Mouse (Mus musculus) MEL (cell line): ENCODE data around the gene Bicral. TPM values are rescaled to one million over a fixed set of nuclear protein-coding genes. Genes with fewer than 3 reads are reported as not detected.

Experiments
- DNase-seq: peaks from one replicate; pipeline ENCODE4 v3.0.0; 2011; ENCODE audit warnings: low read depth, low spot score
- H3K27ac ChIP-seq: 2 replicates; pipeline ENCODE4 v1.5.1; 2012; ENCODE audit warnings: low read depth, mild to moderate bottlenecking, control low read depth, low read length, moderate library complexity; ENCODE audit not compliant: control insufficient read depth
- H3K27me3 ChIP-seq, 2 experiments: fragments of 150-350 bp in 1 of 2; sonication (generic) in 1 of 2; 2 replicates each; pipeline ENCODE4 v1.6.1; 2012; ENCODE audit warnings: low read length in 2 of 2, mild to moderate bottlenecking in 2 of 2, improper control_type of control experiment in 1 of 2, moderate library complexity in 1 of 2; ENCODE audit not compliant: insufficient read depth in 2 of 2, control insufficient read depth in 1 of 2
- H3K36me3 ChIP-seq, 2 experiments: 2 replicates each; pipeline ENCODE4 v1.6.1; 2012 to 2014; ENCODE audit warnings: low read length in 2 of 2, improper control_type of control experiment in 1 of 2, inconsistent platforms in 1 of 2, mild to moderate bottlenecking in 1 of 2; ENCODE audit not compliant: insufficient read depth in 2 of 2, control insufficient read depth in 1 of 2
- H3K4me1 ChIP-seq, 2 experiments: fragments of 150-350 bp in 1 of 2; sonication (generic) in 1 of 2; 2 replicates each; pipeline ENCODE4 v1.6.1; 2012; ENCODE audit warnings: low read length in 2 of 2, improper control_type of control experiment in 1 of 2, mild to moderate bottlenecking in 1 of 2; ENCODE audit not compliant: insufficient read depth in 2 of 2, control insufficient read depth in 1 of 2
- H3K4me3 ChIP-seq, 2 experiments: fragments of 150-350 bp in 1 of 2; sonication (generic) in 1 of 2; 2 replicates each; pipeline ENCODE4 v1.5.1; 2012; ENCODE audit warnings: low read depth in 2 of 2, low read length in 2 of 2, mild to moderate bottlenecking in 2 of 2, moderate library complexity in 2 of 2, control low read depth in 1 of 2, improper control_type of control experiment in 1 of 2; ENCODE audit not compliant: control insufficient read depth in 1 of 2, insufficient read depth in 1 of 2
- H3K79me2 ChIP-seq: 2 replicates; pipeline ENCODE4 v1.6.1; 2012; ENCODE audit warnings: mild to moderate bottlenecking, low read length, moderate library complexity; ENCODE audit not compliant: control insufficient read depth, poor library complexity, insufficient read depth
- H3K9ac ChIP-seq: 2 replicates; pipeline ENCODE4 v1.6.1; 2012; ENCODE audit warnings: low read depth, mild to moderate bottlenecking, control low read depth, low read length, moderate library complexity; ENCODE audit not compliant: control insufficient read depth, poor library complexity, severe bottlenecking
- H3K9me3 ChIP-seq: fragments of 150-350 bp; sonication (generic); replicated peaks from 2 replicates; pipeline ENCODE4 v1.6.1; 2012; ENCODE audit warnings: mild to moderate bottlenecking, low read length, improper control_type of control experiment, moderate library complexity; ENCODE audit not compliant: insufficient read depth
- BHLHE40 ChIP-seq: IDR thresholded peaks from 2 replicates; pipeline ENCODE4 v1.6.1; 2012; ENCODE audit warnings: low read depth, mild to moderate bottlenecking, inconsistent platforms, low read length, improper control_type of control experiment, borderline replicate concordance
- CHD1 ChIP-seq: IDR thresholded peaks from 2 replicates; pipeline ENCODE4 v1.6.1; 2012; ENCODE audit warnings: low read depth, mild to moderate bottlenecking, inconsistent platforms, low read length, improper control_type of control experiment
- CHD2 ChIP-seq: IDR thresholded peaks from 2 replicates; pipeline ENCODE4 v1.6.1; 2011; ENCODE audit warnings: low read length, improper control_type of control experiment
- CTCF ChIP-seq, 3 experiments: IDR thresholded peaks in 2 of 3; conservative IDR thresholded peaks in 1 of 3; 2 replicates each; pipeline ENCODE4 v1.5.1; 2011 to 2012; ENCODE audit warnings: low read length in 3 of 3, low read depth in 2 of 3, mild to moderate bottlenecking in 2 of 3, improper control_type of control experiment in 1 of 3, inconsistent platforms in 1 of 3, mixed read lengths in 1 of 3, moderate library complexity in 1 of 3; ENCODE audit not compliant: control insufficient read depth in 1 of 3, insufficient read depth in 1 of 3, poor library complexity in 1 of 3, severe bottlenecking in 1 of 3
- E2F4 ChIP-seq: IDR thresholded peaks from 2 replicates; pipeline ENCODE4 v1.6.1; 2011; ENCODE audit warnings: low read depth, low read length, improper control_type of control experiment, borderline replicate concordance
- ELF1 ChIP-seq: IDR thresholded peaks from 2 replicates; pipeline ENCODE4 v1.6.1; 2014; ENCODE audit warnings: low read depth, mild to moderate bottlenecking, inconsistent platforms, low read length, improper control_type of control experiment, moderate library complexity
- EP300 ChIP-seq, 2 experiments: IDR thresholded peaks; 2 replicates each; pipeline ENCODE4 v1.6.1; 2011; ENCODE audit warnings: improper control_type of control experiment in 2 of 2, low read length in 2 of 2, low read depth in 1 of 2, mild to moderate bottlenecking in 1 of 2
- ETS1 ChIP-seq: IDR thresholded peaks from 2 replicates; pipeline ENCODE4 v1.6.1; 2012; ENCODE audit warnings: low read depth, mild to moderate bottlenecking, inconsistent platforms, low read length, improper control_type of control experiment, moderate library complexity
- GABPA ChIP-seq: IDR thresholded peaks from 2 replicates; pipeline ENCODE4 v1.6.1; 2012; ENCODE audit warnings: low read depth, mild to moderate bottlenecking, inconsistent platforms, low read length, improper control_type of control experiment, moderate library complexity
- GATA1 ChIP-seq: IDR thresholded peaks from 2 replicates; pipeline ENCODE4 v1.6.1; 2011; ENCODE audit warnings: low read depth, low read length, improper control_type of control experiment
- HCFC1 ChIP-seq: IDR thresholded peaks from 2 replicates; pipeline ENCODE4 v1.6.1; 2012; ENCODE audit warnings: low read depth, mild to moderate bottlenecking, inconsistent platforms, low read length, improper control_type of control experiment, moderate library complexity
- JUND ChIP-seq: IDR thresholded peaks from 2 replicates; pipeline ENCODE4 v1.6.1; 2011; ENCODE audit warnings: low read depth, mild to moderate bottlenecking, improper control_type of control experiment, low read length
- KAT2A ChIP-seq: conservative IDR thresholded peaks from 2 replicates; pipeline ENCODE4 v1.6.1; 2012; ENCODE audit warnings: low read depth, low read length, improper control_type of control experiment, inconsistent platforms
- MAFK ChIP-seq: IDR thresholded peaks from 2 replicates; pipeline ENCODE4 v1.6.1; 2011; ENCODE audit warnings: low read depth, mild to moderate bottlenecking, low read length, improper control_type of control experiment, borderline replicate concordance
- MAX ChIP-seq: IDR thresholded peaks from 2 replicates; pipeline ENCODE4 v1.6.1; 2011; ENCODE audit warnings: low read length, improper control_type of control experiment
- MAZ ChIP-seq: IDR thresholded peaks from 2 replicates; pipeline ENCODE4 v1.6.1; 2012; ENCODE audit warnings: low read depth, mild to moderate bottlenecking, inconsistent platforms, low read length, improper control_type of control experiment
- MEF2A ChIP-seq: IDR thresholded peaks from 2 replicates; pipeline ENCODE4 v1.6.1; 2014; ENCODE audit warnings: low read depth, mild to moderate bottlenecking, inconsistent platforms, low read length, improper control_type of control experiment; ENCODE audit not compliant: poor library complexity, insufficient replicate concordance, severe bottlenecking; ENCODE audit errors: extremely low read depth
- MXI1 ChIP-seq: IDR thresholded peaks from 2 replicates; pipeline ENCODE4 v1.6.1; 2011; ENCODE audit warnings: mild to moderate bottlenecking, low read depth, low read length, improper control_type of control experiment
- MYB ChIP-seq: IDR thresholded peaks from 2 replicates; pipeline ENCODE4 v1.6.1; 2011; ENCODE audit warnings: mild to moderate bottlenecking, low read depth, low read length, improper control_type of control experiment
- MYC ChIP-seq: IDR thresholded peaks from 2 replicates; pipeline ENCODE4 v1.6.1; 2011; ENCODE audit warnings: low read depth, mild to moderate bottlenecking, low read length, improper control_type of control experiment, moderate library complexity
- NELFE ChIP-seq: IDR thresholded peaks from 2 replicates; pipeline ENCODE4 v1.6.1; 2011; ENCODE audit warnings: low read depth, low read length, improper control_type of control experiment
- NRF1 ChIP-seq: IDR thresholded peaks from 2 replicates; pipeline ENCODE4 v1.6.1; 2014; ENCODE audit warnings: low read depth, mild to moderate bottlenecking, inconsistent platforms, low read length, improper control_type of control experiment, moderate library complexity; ENCODE audit not compliant: poor library complexity, insufficient read depth, severe bottlenecking
- POLR2A ChIP-seq, 2 experiments: IDR thresholded peaks; 2 replicates each; pipeline ENCODE4 v1.6.1; 2011 to 2012; ENCODE audit warnings: low read length in 2 of 2, mild to moderate bottlenecking in 2 of 2, control low read depth in 1 of 2, improper control_type of control experiment in 1 of 2, low read depth in 1 of 2, moderate library complexity in 1 of 2; ENCODE audit not compliant: control insufficient read depth in 1 of 2, insufficient read depth in 1 of 2, poor library complexity in 1 of 2
- POLR2AphosphoS2 ChIP-seq: IDR thresholded peaks from 2 replicates; pipeline ENCODE4 v1.6.1; 2011; ENCODE audit warnings: low read length, improper control_type of control experiment
- POLR2AphosphoS5 ChIP-seq: IDR thresholded peaks from 2 replicates; pipeline ENCODE4 v1.6.1; 2012; ENCODE audit warnings: low read depth, borderline replicate concordance, mild to moderate bottlenecking, inconsistent platforms, low read length, moderate library complexity, mixed read lengths
- RAD21 ChIP-seq: IDR thresholded peaks from 2 replicates; pipeline ENCODE4 v1.6.1; 2011; ENCODE audit warnings: mild to moderate bottlenecking, low read depth, low read length, improper control_type of control experiment
- RCOR1 ChIP-seq: IDR thresholded peaks from 2 replicates; pipeline ENCODE4 v1.6.1; 2012; ENCODE audit warnings: low read depth, mild to moderate bottlenecking, inconsistent platforms, low read length, improper control_type of control experiment
- SIN3A ChIP-seq: IDR thresholded peaks from 2 replicates; pipeline ENCODE4 v1.6.1; 2012; ENCODE audit warnings: low read length, improper control_type of control experiment, inconsistent platforms
- SMC3 ChIP-seq: IDR thresholded peaks from 2 replicates; pipeline ENCODE4 v1.6.1; 2011; ENCODE audit warnings: low read depth, low read length, improper control_type of control experiment
- TAL1 ChIP-seq: IDR thresholded peaks from 2 replicates; pipeline ENCODE4 v1.6.1; 2012; ENCODE audit warnings: mild to moderate bottlenecking, inconsistent platforms, low read length, moderate library complexity, mixed read lengths
- TBP ChIP-seq: IDR thresholded peaks from 2 replicates; pipeline ENCODE4 v1.8.0; 2011; ENCODE audit warnings: low read depth, low read length, improper control_type of control experiment
- TCF12 ChIP-seq: IDR thresholded peaks from 2 replicates; pipeline ENCODE4 v1.6.1; 2014; ENCODE audit warnings: low read depth, mild to moderate bottlenecking, inconsistent platforms, low read length, improper control_type of control experiment, moderate library complexity
- UBTF ChIP-seq: IDR thresholded peaks from 2 replicates; pipeline ENCODE4 v1.6.1; 2012; ENCODE audit warnings: low read depth, mild to moderate bottlenecking, inconsistent platforms, low read length, improper control_type of control experiment, moderate library complexity, borderline replicate concordance; ENCODE audit not compliant: insufficient read depth
- USF1 ChIP-seq: IDR thresholded peaks from 2 replicates; pipeline ENCODE4 v1.6.1; 2014; ENCODE audit warnings: low read depth, mild to moderate bottlenecking, inconsistent platforms, low read length, improper control_type of control experiment, moderate library complexity
- USF2 ChIP-seq, 2 experiments: IDR thresholded peaks; 2 replicates each; pipeline ENCODE4 v1.6.1; 2011 to 2012; ENCODE audit warnings: improper control_type of control experiment in 2 of 2, low read length in 2 of 2, borderline replicate concordance in 1 of 2, inconsistent platforms in 1 of 2, low read depth in 1 of 2, mild to moderate bottlenecking in 1 of 2; ENCODE audit not compliant: insufficient read depth in 1 of 2
- ZC3H11A ChIP-seq: IDR thresholded peaks from 2 replicates; pipeline ENCODE4 v1.6.1; 2012; ENCODE audit warnings: low read depth, mild to moderate bottlenecking, inconsistent platforms, low read length, improper control_type of control experiment
- ZKSCAN1 ChIP-seq: IDR thresholded peaks from 2 replicates; pipeline ENCODE4 v1.6.1; 2012; ENCODE audit warnings: low read depth, mild to moderate bottlenecking, inconsistent platforms, low read length, improper control_type of control experiment, moderate library complexity
- ZMIZ1 ChIP-seq: IDR thresholded peaks from 2 replicates; pipeline ENCODE4 v1.6.1; 2012; ENCODE audit warnings: low read depth, mild to moderate bottlenecking, inconsistent platforms, low read length, improper control_type of control experiment, moderate library complexity
- ZNF384 ChIP-seq: IDR thresholded peaks from 2 replicates; pipeline ENCODE4 v1.6.1; 2012; ENCODE audit warnings: low read depth, mild to moderate bottlenecking, inconsistent platforms, low read length, improper control_type of control experiment
- polyA plus RNA-seq, 2 experiments: library from polyadenylated mRNA; stranded (reverse) in 1 of 2; unstranded in 1 of 2; fragments of >175 nt in 1 of 2; fragments of >200 nt in 1 of 2; gene quantifications; 2 replicates each; pipeline versions ENCODE4 v1.2.1 to v1.2.4; 2012; ENCODE audit warnings: low replicate concordance in 2 of 2, low read depth in 1 of 2; ENCODE audit not compliant: insufficient read length in 2 of 2, insufficient read depth in 1 of 2, missing spikeins in 1 of 2
- total RNA-seq: library from RNA; depleted of rRNA; stranded (reverse); fragments of 300-350 nt; gene quantifications from 2 replicates; pipeline ENCODE4 v1.2.3, GENCODE M21; 2012

The Bicral gene
- total and polyA plus RNA-seq, 3 experiments = 3.7 to 6.9 TPM; not detected in 1

GRCm38 (mm10) chr17:46786952-46787351 is 71.3 kb downstream of the Bicral start:
- Histone ChIP-seq H3K4me1 (peaks cover 2 to 8% of the 10 kb centered on the region in 2 experiments), H3K36me3 (peaks cover 0 to 3% of the 10 kb centered on the region in 2 experiments; a peak in 1 of 4 replicates), H3K4me3 (no peak overlapping the region), H3K27ac (no peak overlapping the region), H3K9me3 (no peaks in the 10 kb centered on the region), H3K27me3 (no peaks in the 10 kb centered on the region), H3K79me2 (peaks cover 4% of the 10 kb centered on the region), H3K9ac (no peak overlapping the region)
- no peak for TF ChIP-seq UBTF
- no peak for TF ChIP-seq CTCF (IDR thresholded peaks at IDR 0.05 in 2 of 3, conservative IDR thresholded peaks at IDR 0.05 in 1 of 3; ENCODE audit: control insufficient read depth in 1 of 3, insufficient read depth in 1 of 3, low read depth in 2 of 3, low read length in 3 of 3, poor library complexity in 1 of 3, severe bottlenecking in 1 of 3)
- peak; percentile 67 to 72 for TF ChIP-seq EP300 (IDR thresholded peaks at IDR 0.05; ENCODE audit: low read depth in 1 of 2, low read length in 2 of 2)
- no peak for TF ChIP-seq POLR2AphosphoS5
- no peak for TF ChIP-seq ZNF384
- no peak for TF ChIP-seq SMC3
- no peak for TF ChIP-seq RAD21
- TF ChIP-seq GABPA = no peak
- TF ChIP-seq RCOR1 = peak; percentile 64; the same call in 1 of the 2 replicates
- TF ChIP-seq POLR2A (IDR thresholded peaks at IDR 0.05; ENCODE audit: control insufficient read depth in 1 of 2, insufficient read depth in 1 of 2, low read depth in 1 of 2, low read length in 2 of 2, poor library complexity in 1 of 2) = no peak
- TF ChIP-seq CHD2 = no peak
- TF ChIP-seq ZC3H11A = no peak
- TF ChIP-seq TCF12 = peak; percentile 87
- no peak for TF ChIP-seq TBP
- TF ChIP-seq GATA1 = peak; percentile 81
- no peak for TF ChIP-seq MXI1
- no peak for TF ChIP-seq ELF1
- no peak for TF ChIP-seq MAX
- no peak for TF ChIP-seq BHLHE40
- no peak for TF ChIP-seq ZMIZ1
- TF ChIP-seq HCFC1 = no peak
- TF ChIP-seq NRF1 = no peak
- no peak for TF ChIP-seq USF2 (IDR thresholded peaks at IDR 0.05; ENCODE audit: borderline replicate concordance in 1 of 2, insufficient read depth in 1 of 2, low read depth in 1 of 2, low read length in 2 of 2)
- TF ChIP-seq MYB = no peak
- no peak for TF ChIP-seq CHD1
- TF ChIP-seq SIN3A = no peak
- TF ChIP-seq MYC = no peak
- TF ChIP-seq E2F4 = no peak
- TF ChIP-seq NELFE = no peak
- TF ChIP-seq ZKSCAN1 = no peak
- TF ChIP-seq KAT2A = no peak
- TF ChIP-seq MAZ = no peak
- no peak for TF ChIP-seq MAFK
- TF ChIP-seq JUND = no peak
- TF ChIP-seq POLR2AphosphoS2 = no peak
- TF ChIP-seq USF1 = no peak
- peak; percentile 64 for TF ChIP-seq ETS1
- TF ChIP-seq TAL1 = peak; percentile 33; the same call in 1 of the 2 replicates
- no peak for TF ChIP-seq MEF2A
- DNase-seq = peak; percentile 55
